Mouse (Mus musculus) heart, adult 2 months (tissue): ENCODE measurements around the gene Kctd10. TPM values are rescaled to one million over a fixed set of nuclear protein-coding genes. Genes with fewer than 3 reads are reported as not detected.

Experiments used
- DNase-seq, 2 experiments: peaks; one replicate each; pipeline ENCODE4 v3.0.0; 2021
- H3K27ac ChIP-seq: fragments of 200-600 bp; 2 replicates; pipeline ENCODE4 v1.8.1; 2022
- H3K27me3 ChIP-seq: fragments of 200-500 bp; 2 replicates; pipeline ENCODE4 v1.6.1; 2012; ENCODE audit warnings: mild to moderate bottlenecking, low read length, inconsistent platforms, mixed read lengths; ENCODE audit not compliant: control insufficient read depth, insufficient read depth
- H3K36me3 ChIP-seq: fragments of 200-500 bp; 2 replicates; pipeline ENCODE4 v1.6.1; 2012; ENCODE audit warnings: low read length, inconsistent platforms; ENCODE audit not compliant: control insufficient read depth, insufficient read depth
- H3K4me1 ChIP-seq: fragments of 200-500 bp; 2 replicates; pipeline ENCODE4 v1.6.1; 2011; ENCODE audit warnings: low read length; ENCODE audit not compliant: control insufficient read depth, insufficient read depth
- H3K4me3 ChIP-seq: fragments of 200-600 bp; 2 replicates; pipeline ENCODE4 v1.8.1; 2022
- H3K79me2 ChIP-seq: fragments of 200-500 bp; replicated peaks from 2 replicates; pipeline ENCODE4 v1.6.1; 2012; ENCODE audit warnings: mild to moderate bottlenecking, inconsistent platforms, low read length, moderate library complexity, mixed read lengths; ENCODE audit not compliant: control insufficient read depth, insufficient read depth
- H3K9ac ChIP-seq: fragments of 200-500 bp; 2 replicates; pipeline ENCODE4 v1.6.1; 2012; ENCODE audit warnings: low read depth, mild to moderate bottlenecking, control low read depth, inconsistent platforms, low read length, mixed read lengths
- CTCF ChIP-seq: fragments of 200-600 bp; IDR thresholded peaks from 2 replicates; pipeline ENCODE4 v1.8.1; 2022; ENCODE audit warnings: antibody characterized with exemption, mild to moderate bottlenecking, moderate library complexity
- EP300 ChIP-seq: fragments of 200-500 bp; IDR thresholded peaks from 2 replicates; pipeline ENCODE4 v1.6.1; 2011; ENCODE audit warnings: low read depth, low read length, control low read depth; ENCODE audit not compliant: insufficient read depth
- POLR2A ChIP-seq: fragments of 200-500 bp; IDR thresholded peaks from 2 replicates; pipeline ENCODE4 v1.6.1; 2011; ENCODE audit warnings: mild to moderate bottlenecking, low read depth, low read length, control low read depth; ENCODE audit not compliant: insufficient read depth
- WGBS: fragments of 180-500 bp; shearing (Covaris S2); methylation state at CpG from one replicate; pipeline ENCODE4 v1.1.7; 2018; 5-methylcytosine and 5-hydroxymethylcytosine counted together
- intact Hi-C: fragments of 180-260 bp; cut with DNase I; formaldehyde crosslinking; loops from one replicate; pipeline ENCODE4 v1.15.1; 2025
- polyA plus RNA-seq: library from polyadenylated mRNA; depleted of rRNA; stranded (reverse); fragments of >200 nt; gene quantifications from 2 replicates; pipeline ENCODE4 v1.2.3, GENCODE M21; 2012
- total RNA-seq, 2 experiments: library from RNA; stranded (reverse); gene quantifications; 2 replicates each; pipeline ENCODE4 v1.2.3; 2021

The Kctd10 gene
- total and polyA plus RNA-seq, 3 experiments, result 48.0 to 51.8 (median 48.9) TPM

DNA sequence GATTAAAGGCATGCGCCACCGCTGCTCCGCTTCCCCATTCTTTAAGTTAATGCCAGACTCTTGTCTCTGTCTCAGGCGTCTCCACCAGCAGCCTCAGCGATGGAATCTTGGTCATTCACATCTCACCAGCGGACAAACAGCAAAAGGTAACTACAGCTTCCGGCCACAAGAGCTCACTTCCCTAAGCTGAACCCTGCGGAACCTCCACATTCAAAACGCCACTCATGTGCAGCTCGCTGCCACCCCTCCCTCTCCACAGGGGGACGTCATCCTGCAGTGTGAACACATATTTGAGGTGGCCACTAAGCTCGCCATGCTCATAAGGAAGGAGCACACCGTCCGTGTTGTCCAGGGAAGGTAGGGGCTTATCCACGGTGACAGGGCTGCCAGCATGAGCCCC is 19.3 kb downstream of the Kctd10 start:
- DNase-seq, result no peak
- TF ChIP-seq EP300 (no peak), POLR2A (no peak), CTCF (no peak)
- no peaks in the 10 kb centered on the region for H3K36me3 ChIP-seq
- peaks cover 3% of the 10 kb centered on the region for H3K4me1 ChIP-seq
- intact Hi-C loops, result no loop called here
- H3K4me3 ChIP-seq, result no peak overlapping the region
- WGBS, result 81% methylated on average over 15 of the region's 15 CpGs
- no peaks in the 10 kb centered on the region for H3K27me3 ChIP-seq
- H3K9ac ChIP-seq, result no peak overlapping the region
- H3K27ac ChIP-seq, result no peak overlapping the region
- H3K79me2 ChIP-seq, result no peaks in the 10 kb centered on the region

DNA sequence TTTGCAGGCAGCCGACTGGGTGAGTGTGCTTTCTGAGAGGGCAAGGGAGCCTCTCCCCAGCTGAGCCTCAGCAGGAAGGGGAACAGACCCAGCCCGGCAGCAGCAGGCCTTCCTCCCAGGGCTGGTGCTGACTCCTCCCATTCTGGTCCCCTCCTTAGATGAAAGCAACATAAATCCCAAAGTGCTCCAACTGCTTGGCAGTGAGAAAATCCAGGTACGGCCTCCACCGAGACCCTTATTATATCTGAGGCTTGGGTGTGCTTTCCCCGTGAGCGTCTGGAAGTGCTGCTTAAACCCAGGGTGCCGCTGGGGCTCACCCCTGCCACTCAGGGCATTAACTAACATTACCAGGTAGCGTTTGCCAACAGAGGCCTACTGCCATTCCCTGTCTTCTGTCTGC is 20.7 kb downstream of the Kctd10 start:
- intact Hi-C loops, result no loop called here
- WGBS, result 76% methylated on average over 8 of the region's 8 CpGs
- no peak for DNase-seq
- Histone ChIP-seq H3K79me2 (no peaks in the 10 kb centered on the region), H3K27ac (no peak overlapping the region), H3K27me3 (no peaks in the 10 kb centered on the region), H3K9ac (no peak overlapping the region), H3K36me3 (no peaks in the 10 kb centered on the region), H3K4me3 (no peak overlapping the region), H3K4me1 (peaks cover 1% of the 10 kb centered on the region; the same call in 1 of the 2 replicates)
- TF ChIP-seq CTCF (no peak), EP300 (no peak), POLR2A (no peak)

DNA sequence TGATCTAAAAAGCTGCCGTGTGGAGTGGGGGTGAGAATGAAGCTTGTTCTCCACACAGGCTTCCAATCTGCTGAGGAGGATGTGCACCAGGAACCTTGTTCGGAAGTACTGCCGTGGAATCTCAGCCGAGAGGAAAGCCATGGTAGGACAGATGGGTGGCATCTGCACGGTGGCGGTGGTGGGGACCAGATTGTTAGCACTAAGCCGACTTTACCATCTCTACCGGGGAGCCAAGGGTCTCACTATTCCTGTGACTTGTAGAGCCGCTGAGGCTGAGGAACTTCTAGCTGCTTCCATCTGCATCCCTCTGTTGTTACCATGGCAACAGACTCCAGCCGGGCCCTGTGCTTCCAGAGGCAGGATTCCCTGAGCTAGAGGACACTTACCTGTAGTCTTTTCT is 21.5 kb downstream of the Kctd10 start:
- Histone ChIP-seq H3K36me3 (no peaks in the 10 kb centered on the region), H3K4me1 (peaks cover 1% of the 10 kb centered on the region; the same call in 1 of the 2 replicates), H3K4me3 (no peak overlapping the region), H3K27ac (no peak overlapping the region), H3K79me2 (no peaks in the 10 kb centered on the region), H3K9ac (no peak overlapping the region), H3K27me3 (no peaks in the 10 kb centered on the region)
- no peak for TF ChIP-seq EP300
- TF ChIP-seq POLR2A, result no peak
- TF ChIP-seq CTCF, result no peak
- 82% methylated on average over 10 of the region's 10 CpGs for WGBS
- DNase-seq, result no peak
- intact Hi-C loops, result no loop called here

DNA sequence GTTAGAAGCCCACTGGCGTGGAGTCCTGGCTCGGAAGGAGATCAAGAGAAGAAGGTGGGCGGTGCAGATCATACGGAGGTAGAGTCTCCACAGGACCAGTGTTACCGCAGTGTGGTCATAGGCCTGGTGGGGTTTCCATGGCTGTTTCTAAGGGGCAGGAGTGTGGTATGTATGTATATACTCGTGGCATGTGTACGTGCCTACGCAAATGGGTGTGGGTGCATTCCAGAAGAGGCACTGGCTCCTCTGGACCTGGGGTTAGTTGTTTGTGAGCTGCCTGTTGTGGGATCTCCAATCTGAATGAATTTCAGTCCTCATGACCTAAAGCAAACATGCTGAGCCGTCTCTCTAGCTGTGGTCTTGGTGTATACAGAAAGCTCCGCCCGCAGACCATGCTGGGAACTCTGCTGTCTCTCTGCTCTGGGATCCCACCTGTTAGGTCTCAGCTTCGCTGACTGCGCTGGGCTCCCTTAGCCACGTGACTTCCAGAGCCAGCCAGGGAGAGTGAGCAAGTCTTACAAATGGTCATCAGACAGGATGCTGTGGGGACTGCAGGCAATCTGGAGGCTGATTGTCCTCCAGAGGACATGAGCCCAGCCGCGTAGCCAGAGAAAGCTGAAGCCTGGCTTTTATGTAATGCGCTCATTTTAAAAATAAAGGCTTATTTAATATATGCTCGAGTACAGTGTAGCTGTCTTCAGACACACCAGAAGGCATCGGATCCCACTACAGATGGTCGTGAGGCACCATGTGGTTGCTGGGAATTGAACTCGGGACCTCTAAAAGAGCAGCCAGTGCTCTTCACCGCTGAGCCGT is 23.2 kb downstream of the Kctd10 start:
- 0 out of 2 replicates have a peak, but pooled peaks have one; percentile 29 for TF ChIP-seq POLR2A
- no peak for TF ChIP-seq CTCF
- no peaks in the 10 kb centered on the region for H3K36me3 ChIP-seq
- peak overlapping the region; percentile 18; the same call in 1 of the 2 replicates for H3K27ac ChIP-seq

DNA sequence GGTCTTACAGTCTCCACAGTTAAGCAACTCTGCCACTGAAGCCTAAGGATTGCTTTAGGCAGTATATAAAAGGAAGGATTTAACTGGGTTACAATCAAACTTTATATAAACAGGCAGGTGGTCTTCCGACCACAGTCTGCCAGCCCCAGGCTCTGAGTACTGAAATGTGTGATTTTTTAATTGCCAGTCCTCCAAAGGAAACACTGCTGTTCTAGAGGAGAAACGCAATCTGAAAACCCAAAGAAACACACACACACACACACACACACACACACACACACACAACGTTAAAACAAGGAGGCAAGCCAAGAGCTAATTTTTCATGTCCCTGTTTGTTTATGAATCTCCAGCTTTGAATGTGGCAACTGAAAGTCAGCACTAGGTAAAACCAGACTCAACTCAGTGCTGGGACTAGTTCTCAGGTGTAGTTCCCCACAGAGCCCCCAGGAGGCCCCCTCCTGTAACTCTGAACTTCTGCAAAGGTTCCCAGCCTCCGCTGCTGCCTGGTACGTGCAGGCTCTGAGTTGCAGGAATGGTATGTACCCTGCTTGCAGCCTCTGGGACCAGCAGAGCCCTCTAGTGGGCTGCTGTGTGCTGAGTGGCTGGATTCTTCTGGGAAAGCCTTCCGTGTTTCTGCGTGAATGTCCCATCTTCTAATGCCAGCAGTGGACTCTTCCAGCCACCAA is 23.9 kb downstream of the Kctd10 start:
- peak; percentile 79 to 83 for DNase-seq
- Histone ChIP-seq H3K27me3 (no peaks in the 10 kb centered on the region), H3K9ac (no peak overlapping the region), H3K27ac (peak overlapping the region; percentile 18; the same call in 1 of the 2 replicates), H3K36me3 (no peaks in the 10 kb centered on the region), H3K4me1 (peaks cover 1% of the 10 kb centered on the region; the same call in 1 of the 2 replicates), H3K79me2 (no peaks in the 10 kb centered on the region), H3K4me3 (no peak overlapping the region)
- 18% methylated on average over 7 of the region's 7 CpGs for WGBS
- intact Hi-C loops, result loop anchor here (1.0 to 2.0 kb wide), 2 partner anchors 27 to 44 kb away; no protein-coding TSS in a partner anchor
- TF ChIP-seq EP300, result peak; percentile 77; the same call in 1 of the 2 replicates
- peak; percentile 31; the same call in 1 of the 2 replicates for TF ChIP-seq POLR2A
- TF ChIP-seq CTCF, result peak; percentile 92

More for the DNA sequence above, 23.2 kb downstream of the Kctd10 start:
- Histone ChIP-seq H3K4me3 (no peak overlapping the region; the same call in 1 of the 2 replicates), H3K4me1 (peaks cover 1% of the 10 kb centered on the region; the same call in 1 of the 2 replicates), H3K27me3 (no peaks in the 10 kb centered on the region), H3K9ac (no peak overlapping the region), H3K79me2 (no peaks in the 10 kb centered on the region)
- 39% methylated on average over 23 of the region's 23 CpGs for WGBS
- intact Hi-C loops, result loop anchor here (1.0 to 2.0 kb wide), 2 partner anchors 26 to 44 kb away; no protein-coding TSS in a partner anchor
- peak in 1 of 2 experiments; percentile 55 for DNase-seq
